Mouse (Mus musculus) cerebellum, adult 18-20 months (tissue): ENCODE measurements at regions not wholly inside any gene's neighbourhood (a gene's known extent, or its start where the extent isn't known, plus 50 kb on each side); places are given as distances from the start of the nearest gene placed in this dataset.
"Not testable (repeated sequence)": the region's sequence is repeated elsewhere in the genome, so short reads cannot be mapped to it uniquely, and the experiment has no call there.

Experiments
- DNase-seq, 2 experiments: peaks; one replicate each; pipeline ENCODE4 v3.0.0; 2021

DNA sequence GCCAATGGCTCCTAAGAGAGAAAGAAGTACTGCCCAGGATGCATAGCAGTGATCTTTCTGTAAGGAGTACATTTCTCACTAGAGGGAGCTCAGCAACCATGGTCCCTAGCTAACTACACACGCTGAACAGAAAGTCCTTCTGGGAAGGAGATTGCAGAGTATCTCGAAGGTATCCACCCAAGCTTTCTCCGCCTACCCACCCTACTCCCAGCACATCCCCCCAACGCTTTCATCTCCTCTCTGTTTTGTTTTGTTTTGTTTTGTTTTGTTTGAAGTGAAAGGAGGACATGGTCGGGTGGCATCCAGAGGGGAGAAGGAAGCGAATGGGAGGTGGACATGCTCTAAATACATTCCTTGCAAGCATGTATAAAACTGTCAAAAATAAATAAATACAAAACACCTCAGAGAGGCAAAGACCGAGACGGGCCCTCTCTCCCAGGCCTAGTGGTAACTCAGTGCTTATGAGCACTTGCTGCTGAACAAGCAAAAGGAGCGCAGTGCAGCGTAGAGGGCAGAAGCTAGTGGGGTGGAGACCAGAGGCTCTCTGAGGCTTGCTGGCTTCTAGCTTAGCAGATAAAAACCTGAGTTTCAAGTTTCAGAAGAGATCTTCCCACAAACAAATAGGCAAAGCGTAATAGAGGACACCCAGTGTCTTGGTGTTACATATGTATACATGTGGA, 83.9 kb upstream of the Gcfc2 start:
- DNase-seq = no peak

DNA sequence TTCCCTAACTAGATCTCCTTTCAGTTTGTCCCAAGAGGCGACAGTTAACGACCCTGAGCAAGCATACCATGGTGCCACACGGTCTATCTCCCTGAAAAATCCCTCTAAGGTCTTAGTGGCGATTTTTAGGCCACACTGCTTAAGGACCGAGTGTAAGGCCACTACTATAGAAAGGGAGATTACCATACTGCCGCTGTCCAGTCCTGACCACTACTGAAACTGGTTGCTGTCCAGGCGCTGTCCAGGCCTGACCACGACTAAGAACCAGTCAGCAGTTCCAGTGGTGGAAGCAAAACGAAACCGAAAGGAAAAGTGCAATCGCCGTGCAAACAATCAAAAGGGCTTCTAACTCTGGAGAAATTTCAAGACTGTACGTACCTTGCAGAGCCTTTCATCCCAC, 55.3 kb upstream of the Gcfc2 start:
- DNase-seq = not testable (repeated sequence)
